35 mouse cellular contexts compared by ENCODE assay signal in genomic region chr15:93705109-93705508, GRCm38 (mm10).
"Had no signal": no experiment of that assay in that cellular context is flagged by ENCODE, and none has a peak within 500 bp of the region (broad histone marks: within the 10 kb centered on the region; RNA-seq: fewer than 3 reads in every experiment).

No protein-coding gene starts in this region.

- H3K27ac ChIP-seq: heart, adult 2 months; heart, embryonic 10.5 days; heart, embryonic 13.5 days; heart, embryonic 15.5 days; hindbrain, embryonic 10.5 days; hindbrain, embryonic 12.5 days; hindbrain, embryonic 13.5 days; hindbrain, embryonic 14.5 days; hindbrain, embryonic 15.5 days; hindbrain, postnatal 0 days; intestine, embryonic 15.5 days; kidney, embryonic 15.5 days; layer of hippocampus, adult 2 months had no signal

- DNase-seq: heart, adult 18-20 months; heart, adult 2 months; heart, postnatal 10 days; heart, postnatal 14 days; heart, postnatal 36 days; heart, postnatal 4 days; kidney, adult 11 months; kidney, adult 18-20 months; kidney, adult 2 months; kidney, adult 8-10 months; kidney, adult 9 months; kidney, postnatal 10 days; kidney, postnatal 14 days; kidney, postnatal 25 days; kidney, postnatal 4 days; layer of hippocampus, adult 9-11 months; layer of hippocampus, postnatal 36 days had no signal

- H3K27me3 ChIP-seq: heart, embryonic 12.5 days; heart, embryonic 13.5 days; heart, embryonic 15.5 days; hindbrain, embryonic 12.5 days; hindbrain, embryonic 15.5 days; intestine, embryonic 15.5 days; kidney, embryonic 15.5 days had no signal

- H3K4me2 ChIP-seq: heart, embryonic 11.5 days; heart, embryonic 12.5 days; heart, embryonic 13.5 days; heart, embryonic 15.5 days; hindbrain, embryonic 12.5 days; hindbrain, embryonic 13.5 days; hindbrain, embryonic 14.5 days; hindbrain, embryonic 15.5 days; intestine, embryonic 15.5 days; kidney, embryonic 15.5 days had no signal

- ATAC-seq: hindbrain, embryonic 16.5 days; hindbrain, postnatal 0 days; inflammation-experienced regulatory T-cells, adult 6 months; intestine, embryonic 15.5 days; intestine, embryonic 16.5 days; intestine, postnatal 0 days had no signal

- H3K9me3 ChIP-seq: heart, embryonic 10.5 days; heart, embryonic 12.5 days; heart, embryonic 13.5 days; heart, embryonic 15.5 days; hindbrain, embryonic 10.5 days; hindbrain, embryonic 12.5 days; hindbrain, embryonic 13.5 days; hindbrain, embryonic 15.5 days; intestine, embryonic 15.5 days; kidney, embryonic 15.5 days had no signal

- H3K4me3 ChIP-seq: heart, adult 2 months; heart, embryonic 10.5 days; heart, embryonic 12.5 days; heart, embryonic 13.5 days; heart, embryonic 15.5 days; hindbrain, embryonic 10.5 days; hindbrain, embryonic 12.5 days; hindbrain, embryonic 13.5 days; hindbrain, embryonic 15.5 days; intestine, embryonic 15.5 days; kidney, embryonic 15.5 days; layer of hippocampus, adult 2 months had no signal

- H3K9ac ChIP-seq: heart, embryonic 12.5 days; heart, embryonic 13.5 days; heart, embryonic 15.5 days; hindbrain, embryonic 12.5 days; hindbrain, embryonic 13.5 days; hindbrain, embryonic 14.5 days; hindbrain, embryonic 15.5 days; intestine, embryonic 15.5 days; kidney, embryonic 15.5 days had no signal

- H3K36me3 ChIP-seq: heart, embryonic 10.5 days; heart, embryonic 12.5 days; heart, embryonic 13.5 days; heart, embryonic 15.5 days; hindbrain, embryonic 10.5 days; hindbrain, embryonic 12.5 days; hindbrain, embryonic 13.5 days; hindbrain, embryonic 15.5 days; intestine, embryonic 15.5 days; kidney, embryonic 15.5 days had no signal

- H3K4me1 ChIP-seq: hindbrain, embryonic 15.5 days had no signal
